Mouse (Mus musculus) NIH3T3 (cell line): ENCODE data around the gene Lcn2.

ENCODE experiments used
- DNase-seq: peaks from one replicate; pipeline ENCODE4 v3.0.0-alpha.2; 2012; ENCODE audit warnings: low read depth

Gene Lcn2

DNA sequence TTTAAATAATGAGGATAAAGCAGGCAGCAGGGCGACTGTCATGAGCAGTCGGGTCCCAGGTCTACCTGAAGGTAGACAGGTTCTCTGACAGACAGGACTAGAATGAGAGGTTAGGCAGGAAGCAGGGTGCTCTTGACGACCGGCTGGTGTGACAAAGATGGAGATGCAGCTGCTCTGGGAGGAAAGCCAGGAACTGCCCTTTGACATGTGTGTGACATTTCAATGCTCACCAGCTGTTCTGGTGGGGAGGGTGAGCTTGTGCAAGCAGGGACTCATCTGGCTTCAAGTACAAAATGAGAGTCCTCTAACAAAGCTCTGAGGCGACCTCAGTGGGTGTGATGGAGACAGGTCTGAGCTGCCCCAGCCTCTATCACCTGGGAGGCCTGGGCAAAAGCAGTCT, 25.9 kb upstream of the Lcn2 start:
- no peak for DNase-seq

DNA sequence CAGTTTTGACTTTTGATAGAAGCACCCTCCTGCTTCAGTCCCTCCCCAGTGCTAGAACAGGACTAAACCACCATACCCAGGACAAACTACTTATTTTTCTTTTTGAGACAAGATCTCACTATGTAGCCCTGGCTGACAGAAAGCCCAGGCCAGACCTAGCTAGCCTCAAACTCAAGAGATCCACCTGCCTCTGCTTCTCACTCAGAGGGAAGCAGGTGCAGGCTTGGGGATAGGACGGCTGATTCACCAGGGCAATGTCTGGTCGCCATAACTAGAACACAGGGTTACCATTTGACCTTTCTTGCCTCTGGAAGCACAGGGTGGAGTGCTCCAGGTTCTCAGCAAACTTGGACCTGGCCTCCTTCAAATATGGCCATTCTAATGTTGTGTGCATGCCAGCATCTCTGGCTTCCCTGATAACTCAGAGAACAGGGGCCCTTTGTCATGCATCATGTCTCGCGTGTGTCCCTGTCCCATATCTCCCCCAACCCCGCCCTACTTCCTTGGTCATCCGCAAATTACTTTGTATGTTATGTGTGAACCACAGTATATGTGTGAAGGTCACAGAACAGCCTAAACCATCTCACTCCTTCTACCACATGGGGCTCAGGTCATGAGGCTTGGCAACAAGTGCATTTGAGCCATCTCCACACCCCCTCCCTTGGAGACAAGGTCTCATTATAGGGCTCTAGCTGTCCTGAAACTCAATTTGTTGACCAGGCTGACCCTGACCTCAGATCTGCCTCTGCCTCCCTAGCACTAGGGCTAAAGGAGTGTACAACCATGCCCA, 24.9 kb upstream of the Lcn2 start:
- no peak for DNase-seq

GRCm38 (mm10) chr2:32411407-32411806, 23.4 kb upstream of the Lcn2 start:
- no peak for DNase-seq

DNA sequence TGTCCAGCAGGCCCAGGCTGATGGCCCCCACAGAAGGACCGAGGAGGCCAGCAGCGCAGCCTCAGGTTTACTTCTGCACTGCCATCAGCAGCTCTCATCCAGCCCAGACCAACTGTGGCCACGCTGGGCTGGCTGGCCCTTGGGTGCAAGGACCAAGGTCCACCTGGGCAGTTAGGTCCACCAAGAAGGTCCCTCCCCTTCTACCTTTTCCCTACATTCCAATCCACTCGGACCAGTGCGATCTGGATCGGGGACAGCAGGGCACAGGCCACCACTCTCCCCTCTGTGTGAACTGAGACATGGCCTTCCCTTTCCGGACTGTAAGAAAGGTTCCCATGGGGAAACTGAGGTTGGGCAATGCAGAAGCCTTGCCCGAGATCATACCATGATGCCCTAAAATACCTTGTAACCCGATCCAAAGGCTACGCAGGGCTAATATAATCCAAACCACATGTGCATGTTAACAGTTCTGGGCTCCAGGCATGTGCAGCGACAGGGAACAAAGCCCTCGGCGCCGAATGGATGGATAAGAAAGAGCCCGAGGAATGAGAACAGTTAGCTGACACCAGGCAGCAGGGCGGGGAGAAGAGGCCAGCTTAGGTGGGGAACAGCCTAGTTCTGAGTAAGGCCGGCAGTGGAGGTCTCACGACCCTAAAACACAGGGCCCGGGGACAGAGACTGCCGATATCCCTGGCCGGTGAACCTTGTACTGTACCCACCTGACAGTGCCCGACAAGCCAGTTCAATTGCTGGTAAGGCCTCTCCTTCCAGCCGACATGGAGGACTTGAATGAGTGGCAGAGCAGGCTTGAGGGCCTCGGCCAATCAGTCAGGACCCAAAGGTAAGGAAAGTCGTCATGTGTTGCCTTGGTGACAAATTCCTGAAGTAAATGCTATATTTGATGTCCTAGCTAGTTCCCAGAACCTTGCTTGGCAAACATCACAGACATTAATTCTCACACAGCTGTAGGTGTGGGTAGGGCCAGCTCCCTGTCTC, 20.7 kb upstream of the Lcn2 start:
- DNase-seq = peak; percentile 49

DNA sequence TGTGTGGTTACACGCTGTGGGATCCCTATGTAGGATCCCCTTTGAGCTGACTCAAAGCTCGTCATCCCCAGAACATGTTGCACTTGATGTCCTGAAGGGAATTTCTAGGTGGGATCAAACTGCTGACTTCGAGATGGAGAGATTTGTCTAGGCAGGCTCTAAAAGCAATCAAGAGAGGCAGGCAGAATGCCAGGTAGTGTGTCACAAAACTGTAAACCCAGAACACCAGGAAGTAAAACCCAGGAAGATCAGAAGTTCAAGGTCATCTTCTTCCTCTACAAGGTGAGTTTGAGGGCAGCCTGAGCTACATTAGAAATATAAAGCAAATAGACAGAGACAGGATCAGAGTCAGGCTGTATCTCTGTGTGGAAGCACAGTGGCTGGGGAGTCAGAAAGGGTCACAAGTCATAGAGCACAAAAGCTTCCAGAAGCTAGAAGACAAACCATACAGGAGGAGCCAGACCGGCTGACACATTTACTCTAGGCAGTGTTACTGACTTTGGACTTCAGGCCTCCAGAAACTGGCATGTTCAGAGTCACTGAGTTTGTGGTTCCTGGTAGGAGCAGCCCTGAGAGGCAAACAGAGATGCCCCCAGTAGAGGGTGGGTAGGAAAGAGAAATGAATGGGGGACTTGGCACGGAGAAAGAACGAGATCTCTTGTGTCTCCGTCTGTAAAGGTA, 19.2 kb upstream of the Lcn2 start:
- no peak for DNase-seq

DNA sequence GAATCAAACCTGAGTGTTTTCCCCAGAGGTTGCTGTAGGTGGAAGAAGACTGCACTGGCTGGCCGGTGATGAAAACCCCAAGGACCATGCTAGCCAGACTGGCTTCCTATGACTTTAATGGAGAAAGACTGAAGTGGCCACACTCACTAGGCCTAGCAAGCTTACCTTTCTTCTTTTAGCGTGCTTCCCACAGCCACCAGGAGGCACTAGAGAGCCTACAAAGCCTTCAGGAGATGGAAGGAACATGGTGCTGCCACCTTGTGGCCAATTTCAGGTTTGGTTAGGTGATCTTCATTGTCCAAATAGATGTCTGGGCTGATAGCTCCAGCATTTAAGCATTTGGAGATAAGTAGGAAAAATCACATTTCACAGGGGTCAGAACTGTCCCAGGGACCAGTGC, 16.6 kb upstream of the Lcn2 start:
- peak; percentile 99 for DNase-seq

- DNase-seq = no peak
These were observed 8.6 kb upstream of the Lcn2 start for GRCm38 (mm10) chr2:32396695-32397094.

DNA sequence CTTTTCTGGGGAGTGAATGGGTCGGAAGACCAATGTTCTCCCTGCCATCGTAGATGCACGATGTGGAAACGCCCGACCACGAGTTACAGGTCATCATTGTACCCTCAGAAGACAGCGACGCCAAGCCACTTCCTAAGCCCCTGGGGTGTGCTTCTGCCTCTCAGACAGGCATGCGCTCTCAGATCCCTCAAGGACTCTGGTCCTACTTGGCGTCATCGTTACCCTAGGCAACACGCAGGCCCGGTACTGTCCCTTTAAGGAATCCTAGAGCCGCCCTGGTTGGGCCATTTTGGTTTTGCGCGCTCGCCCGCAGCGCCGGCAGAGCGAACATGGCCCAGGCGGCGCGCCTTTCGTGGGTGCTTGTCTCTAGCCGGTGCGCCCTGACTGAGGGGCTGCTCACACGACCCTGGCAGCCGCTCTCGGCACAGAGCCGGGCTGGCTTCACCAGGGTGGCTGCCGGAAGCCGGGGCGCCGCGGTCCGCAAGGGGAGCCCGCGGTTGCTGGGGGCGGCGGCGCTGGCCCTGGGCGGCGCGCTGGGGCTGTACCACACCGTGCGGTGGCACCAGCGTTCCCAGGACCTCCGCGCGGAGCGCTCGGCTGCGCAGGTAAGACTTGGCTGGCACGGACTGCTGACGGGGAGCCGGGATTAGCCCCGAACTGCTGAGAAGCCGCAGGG, 8.0 kb upstream of the Lcn2 start:
- peak; percentile 94 for DNase-seq

- DNase-seq = peak; percentile 94
These were observed 7.5 kb upstream of the Lcn2 start, which contains the start of gene Ptges2 for GRCm38 (mm10) chr2:32395484-32395945. Gene Ptges2 (plus strand): TSS chr2:32395896.

DNA sequence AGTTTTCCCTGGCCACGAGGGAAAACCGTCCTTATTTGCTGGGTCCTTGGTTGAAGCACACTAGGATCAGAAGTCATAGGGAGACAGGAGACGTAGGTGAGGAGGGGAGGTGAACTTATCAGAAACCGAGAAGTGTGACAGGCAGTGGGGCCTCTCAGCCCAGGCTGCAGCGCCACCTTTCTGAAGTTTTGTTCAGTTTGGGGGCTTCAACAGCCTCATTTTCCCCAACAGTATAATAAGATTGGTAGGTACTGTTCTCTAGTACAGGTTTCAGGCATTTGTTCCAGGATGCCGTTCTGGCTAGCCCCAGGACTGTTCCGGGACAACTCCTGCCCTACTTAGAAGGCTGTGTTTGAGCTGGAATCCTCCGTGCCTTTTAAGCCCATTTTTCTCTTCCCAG, 6.9 kb upstream of the Lcn2 start:
- peak; percentile 68 for DNase-seq

DNA sequence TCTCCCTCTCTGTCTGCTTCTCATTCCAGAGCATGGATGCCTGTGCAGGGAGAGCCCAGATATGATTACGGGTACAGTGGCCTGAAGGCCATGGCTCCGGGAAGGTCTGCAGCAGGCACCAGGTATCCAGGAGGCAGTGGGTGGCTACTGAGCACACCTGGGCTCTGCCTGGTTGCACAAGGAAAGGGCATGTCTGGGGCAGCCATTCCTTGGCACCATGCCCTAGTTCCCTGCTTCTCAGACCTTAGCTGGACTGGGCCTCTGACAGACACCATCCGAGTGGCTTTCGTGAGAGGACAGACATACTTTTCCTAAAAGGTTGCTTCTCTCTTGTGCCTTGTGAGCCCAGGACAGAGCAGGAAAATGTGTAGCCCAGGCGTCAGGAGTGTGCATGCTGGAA, 4.0 kb upstream of the Lcn2 start:
- DNase-seq = no peak

GRCm38 (mm10) chr2:32390871-32391270, 2.8 kb upstream of the Lcn2 start:
- DNase-seq = peak; percentile 42

- no peak for DNase-seq
These were observed 1.1 kb upstream of the Lcn2 start for GRCm38 (mm10) chr2:32389157-32389556.

GRCm38 (mm10) chr2:32382689-32383088, 5.4 kb downstream of the Lcn2 start:
- no peak for DNase-seq

GRCm38 (mm10) chr2:32381775-32382223, 6.3 kb downstream of the Lcn2 start, which contains the start of gene 1110008P14Rik:
Gene 1110008P14Rik (minus strand): TSS chr2:32381938.
- DNase-seq = peak; percentile 96

- no peak for DNase-seq
These were observed 6.8 kb downstream of the Lcn2 start for GRCm38 (mm10) chr2:32381141-32381774.

- DNase-seq = no peak
These were observed 8.0 kb downstream of the Lcn2 start for GRCm38 (mm10) chr2:32380001-32380500.

GRCm38 (mm10) chr2:32376963-32377362, 11.1 kb downstream of the Lcn2 start:
- DNase-seq = no peak

GRCm38 (mm10) chr2:32375317-32375940, 12.6 kb downstream of the Lcn2 start:
- DNase-seq = no peak

DNA sequence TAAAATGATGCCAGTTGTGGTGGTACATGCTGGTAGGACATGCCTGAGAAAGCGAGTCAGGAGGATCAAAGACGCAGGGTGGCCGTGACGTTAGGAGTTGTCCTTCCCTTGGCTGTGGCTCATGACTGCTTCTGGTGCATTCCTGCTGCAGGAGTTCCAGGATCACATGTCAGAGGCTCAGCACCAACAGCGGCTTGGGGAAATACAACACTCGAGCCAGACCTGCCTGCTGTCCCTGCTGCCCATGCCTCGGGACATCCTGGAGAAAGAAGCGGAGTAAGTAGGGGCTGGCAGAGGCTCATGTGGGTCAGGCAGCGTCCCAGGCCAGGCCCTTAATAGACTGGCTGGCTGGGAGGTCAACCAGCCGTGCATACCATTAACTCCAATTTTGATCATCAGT, 13.9 kb downstream of the Lcn2 start:
- DNase-seq = no peak
